Mouse (Mus musculus) bone marrow, adult 2 months (tissue): Measurements from ENCODE around the gene Acot1.

Source experiments
- CTCF ChIP-seq: fragments of 200-500 bp; IDR thresholded peaks from 2 replicates; pipeline ENCODE4 v1.5.1; 2011; ENCODE audit warnings: low read length, control low read depth; ENCODE audit not compliant: control insufficient read depth, insufficient read depth
- POLR2A ChIP-seq: fragments of 200-500 bp; IDR thresholded peaks from 2 replicates; pipeline ENCODE4 v1.6.1; 2011; ENCODE audit warnings: low read depth, mild to moderate bottlenecking, control low read depth, low read length, borderline replicate concordance; ENCODE audit not compliant: control insufficient read depth

DNA sequence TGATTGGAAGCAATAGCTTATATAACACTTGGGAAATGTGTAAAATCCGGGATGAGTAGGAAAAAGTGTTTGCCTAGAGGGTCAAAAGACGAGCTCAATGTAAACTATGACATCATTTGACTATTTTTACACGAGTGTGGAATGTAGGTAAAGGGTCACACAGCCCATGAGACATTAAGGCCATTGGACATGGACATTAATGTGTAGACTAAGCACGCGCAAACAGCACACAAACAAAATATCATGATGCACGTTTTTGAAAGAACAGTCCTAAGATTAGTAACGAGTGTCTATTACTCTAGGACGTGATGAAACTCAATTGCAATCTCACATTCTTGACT, 22.1 kb upstream of the Acot1 start:
- TF ChIP-seq CTCF (no peak), POLR2A (no peak)
